Mouse (Mus musculus) leukemia stem cell, adult 10-12 weeks (primary cell): ENCODE results near the gene Ugt1a1. TPM values are rescaled to one million over a fixed set of nuclear protein-coding genes. Genes with fewer than 3 reads are reported as not detected.

Experiments
- polyA plus RNA-seq: library from polyadenylated mRNA; stranded (reverse); fragments of >175 nt; gene quantifications from 2 replicates; pipeline ENCODE4 v1.2.3, GENCODE M21; 2012; ENCODE audit warnings: low replicate concordance

The Ugt1a1 gene
- polyA plus RNA-seq, result 0.21 TPM in 1 of 2 replicates, not detected in the other

GRCm38 (mm10) chr1:88211812-88212211 lies at the start of gene Ugt1a1:
TSS of gene Ugt1a1 (plus strand) at chr1:88211959.

GRCm38 (mm10) chr1:88165711-88166110 lies 46.0 kb upstream of the Ugt1a1 start, which contains the start of gene Ugt1a5:
TSS of gene Ugt1a5 (plus strand) at chr1:88166012.

GRCm38 (mm10) chr1:88200456-88200855 lies 11.3 kb upstream of the Ugt1a1 start, which contains the start of gene Ugt1a2:
TSS of gene Ugt1a2 (plus strand) at chr1:88200601.

GRCm38 (mm10) chr1:88205294-88205922 lies 6.4 kb upstream of the Ugt1a1 start, which contains the start of gene Dnajb3:
TSS of gene Dnajb3 (minus strand) at chr1:88205782.

GRCm38 (mm10) chr1:88226670-88227379 lies 15.1 kb downstream of the Ugt1a1 start, which contains the start of gene Mroh2a:
TSS of gene Mroh2a (plus strand) at chr1:88226986.

Other genes starting within 250 kb of the Ugt1a1 start
- 0.35 and 0.73 TPM in 2 replicates for gene Usp40, start 203.4 kb upstream of the Ugt1a1 start, polyA plus RNA-seq
- 0.50 TPM in 1 of 2 replicates, not detected in the other for gene Ugt1a10, start 156.6 kb upstream of the Ugt1a1 start, polyA plus RNA-seq
- not detected in 2 replicates for gene Ugt1a9, start 141.2 kb upstream of the Ugt1a1 start, polyA plus RNA-seq
- not detected in 2 replicates for gene Ugt1a8, start 124.1 kb upstream of the Ugt1a1 start, polyA plus RNA-seq
- 0.88 TPM in 1 of 2 replicates, not detected in the other for gene Ugt1a7c, start 116.9 kb upstream of the Ugt1a1 start, polyA plus RNA-seq
- gene Ugt1a6b, start 108.7 kb upstream of the Ugt1a1 start, polyA plus RNA-seq, result not detected in 2 replicates
- gene Ugt1a6a, start 77.2 kb upstream of the Ugt1a1 start, polyA plus RNA-seq, result 0.42 TPM in 1 of 2 replicates, not detected in the other
- not detected in 2 replicates for gene Ugt1a5, start 45.9 kb upstream of the Ugt1a1 start, polyA plus RNA-seq
- gene Ugt1a2, start 11.4 kb upstream of the Ugt1a1 start, polyA plus RNA-seq, result not detected in 2 replicates
- 6.4 and 7.3 TPM in 2 replicates for gene Dnajb3, start 6.2 kb upstream of the Ugt1a1 start, polyA plus RNA-seq
- gene Mroh2a, start 15.0 kb downstream of the Ugt1a1 start, polyA plus RNA-seq, result 0.09 TPM in 1 of 2 replicates, not detected in the other
- 24.4 and 27.2 TPM in 2 replicates for gene Hjurp, start 65.7 kb downstream of the Ugt1a1 start, polyA plus RNA-seq
- gene Trpm8, start 65.7 kb downstream of the Ugt1a1 start, polyA plus RNA-seq, result not detected in 2 replicates
- gene Spp2, start 195.0 kb downstream of the Ugt1a1 start, polyA plus RNA-seq, result not detected in 2 replicates